Mouse (Mus musculus): Measurements from ENCODE around the gene Ccdc122.
A peak's percentile ranks its signal among the peaks of the same experiment; 100 is the strongest.
"Not testable (repeated sequence)": the region's sequence is repeated elsewhere in the genome, so short reads cannot be mapped to it uniquely, and the experiment has no call there.

Ccdc122 gene

DNA sequence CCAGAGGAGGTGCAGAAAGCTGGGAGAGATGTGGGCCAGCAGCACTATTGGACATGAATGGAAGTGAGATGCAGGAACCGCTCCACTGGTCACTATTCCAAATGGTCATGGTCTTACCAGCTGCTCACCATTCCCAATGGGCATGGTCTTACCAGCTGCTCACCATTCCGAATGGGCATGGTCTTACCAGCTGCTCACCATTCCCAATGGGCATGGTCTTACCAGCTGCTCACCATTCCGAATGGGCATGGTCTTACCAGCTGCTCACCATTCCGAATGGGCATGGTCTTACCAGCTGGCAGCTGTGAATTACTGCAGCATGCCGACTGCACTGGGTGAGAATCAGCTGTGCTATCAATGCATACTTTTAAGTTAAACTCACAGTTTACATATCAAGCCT lies 74.0 kb downstream of the Ccdc122 start:
- DNase-seq (ENCODE audit: low read depth, low spot score) = not testable (repeated sequence)

DNA sequence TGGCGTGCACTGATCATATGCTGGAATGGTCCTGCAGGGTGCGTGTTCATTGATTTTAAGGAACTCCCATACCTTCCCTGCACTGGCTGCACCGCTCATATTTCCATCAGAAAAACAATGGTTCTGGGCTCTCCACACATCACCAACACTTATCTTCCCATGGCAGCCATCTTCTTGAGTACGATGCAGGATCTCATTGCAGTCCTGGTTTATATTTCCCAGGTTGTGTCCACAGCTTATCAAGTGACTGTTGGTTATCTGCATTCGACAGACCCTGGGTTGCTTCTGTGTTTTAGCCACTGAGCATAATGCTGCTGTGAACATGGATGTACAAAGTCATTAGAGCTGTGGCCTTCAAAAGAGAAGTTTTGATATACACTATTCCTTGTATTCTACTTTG lies 94.0 kb downstream of the Ccdc122 start:
- DNase-seq (ENCODE audit: low read depth, low spot score) = no peak

DNA sequence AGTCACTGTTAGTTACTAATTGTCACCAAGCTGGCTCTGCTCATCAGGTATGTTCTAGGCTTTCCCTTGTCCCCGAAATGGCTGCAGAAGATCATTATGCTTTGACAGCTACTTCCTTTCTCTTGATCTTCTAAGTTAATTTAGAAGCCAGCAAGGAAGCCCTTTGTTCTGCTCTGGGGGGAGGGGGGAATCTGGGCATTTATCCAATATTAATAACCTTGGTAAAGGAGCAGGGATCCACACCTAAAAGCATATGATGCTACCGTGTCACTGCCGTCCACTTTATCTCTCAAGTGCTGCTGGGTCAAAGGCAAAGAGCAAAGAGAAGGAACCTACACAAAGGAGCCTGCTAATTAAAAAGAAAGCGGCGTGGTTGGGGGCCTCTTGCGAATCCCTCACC lies 100.4 kb downstream of the Ccdc122 start:
- DNase-seq (ENCODE audit: low read depth, low spot score) = no peak

DNA sequence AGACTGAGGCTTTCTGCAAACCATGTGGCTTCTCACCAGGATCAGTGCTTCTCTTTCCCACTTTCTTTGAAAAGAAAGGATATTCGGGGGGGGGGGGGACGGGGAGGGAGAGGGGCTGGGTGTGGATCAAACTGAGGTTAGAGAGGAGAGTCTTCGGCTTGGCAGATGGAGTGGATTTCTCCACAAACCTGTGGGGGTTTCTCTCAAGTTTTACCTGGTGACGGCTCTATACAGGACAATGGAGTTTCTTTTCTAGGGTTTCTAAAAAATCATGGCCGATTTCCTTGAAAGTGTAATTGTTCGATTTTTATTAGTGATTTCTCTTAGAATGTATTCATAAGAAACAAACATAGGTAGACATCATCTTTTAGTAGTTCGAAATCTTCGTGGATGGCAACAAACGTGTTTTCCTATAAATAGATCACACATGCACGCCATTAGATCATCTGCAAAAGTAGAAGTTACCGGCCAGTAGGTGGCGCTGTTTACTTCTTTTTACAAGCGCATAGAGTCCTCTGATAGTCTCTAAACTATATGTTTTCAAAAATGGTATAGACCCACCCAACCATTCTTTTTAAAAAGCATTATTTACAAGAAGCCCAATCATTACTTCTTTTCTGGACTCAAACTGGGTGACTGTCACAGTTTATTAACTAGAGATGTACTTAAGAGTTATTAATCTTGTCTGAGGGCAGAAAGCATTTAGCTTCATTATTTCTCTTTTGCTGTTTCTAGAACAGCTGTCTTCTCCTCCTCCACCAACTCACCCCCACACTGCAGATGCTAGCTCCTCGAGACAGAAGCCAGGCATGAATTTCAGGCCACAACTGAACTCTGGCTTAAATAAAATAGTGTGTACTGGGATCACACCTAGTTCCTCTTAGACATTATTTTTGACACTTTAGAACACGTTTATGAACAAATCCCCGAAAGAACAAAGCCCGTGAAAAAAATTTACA lies 105.0 kb downstream of the Ccdc122 start:
- DNase-seq (ENCODE audit: low read depth, low spot score) = peak; percentile 83

DNA sequence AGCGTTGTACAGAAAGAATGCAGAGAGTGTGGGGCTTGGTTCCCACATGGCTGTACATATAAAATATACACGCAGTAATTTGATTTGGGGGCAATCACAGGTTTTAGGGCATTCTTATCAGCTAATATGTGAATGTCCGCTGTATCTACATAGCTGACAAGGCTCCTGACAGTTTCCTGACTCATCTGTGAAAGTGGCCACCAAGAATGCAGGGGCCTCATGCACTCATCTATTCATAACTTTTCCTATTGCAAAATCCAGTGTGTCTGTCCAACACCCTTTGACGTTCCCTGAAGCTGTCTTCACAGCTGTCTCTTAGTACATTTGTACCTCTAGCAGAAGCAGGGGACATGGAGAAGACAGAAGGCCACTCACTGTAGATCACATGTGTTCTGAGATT lies 108.5 kb downstream of the Ccdc122 start:
- no peak for DNase-seq (ENCODE audit: low read depth, low spot score)

DNA sequence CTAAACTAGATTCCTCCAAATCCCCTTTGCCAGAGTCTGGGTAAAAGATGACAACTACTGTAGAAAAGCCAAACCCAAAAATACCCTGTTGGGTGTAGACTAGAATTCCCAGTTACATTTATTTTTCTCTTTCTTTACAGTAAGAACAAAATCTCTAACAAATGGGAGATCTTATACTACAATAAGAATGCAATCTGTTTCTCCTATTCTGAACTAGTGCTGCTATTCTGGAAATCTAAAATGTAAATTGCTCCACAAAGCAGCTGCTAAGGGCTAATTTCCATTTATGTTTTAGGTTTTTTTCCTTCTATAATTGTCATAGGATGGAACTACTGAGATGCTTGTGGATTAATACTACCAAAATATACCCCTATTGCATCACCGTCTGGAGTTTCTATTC lies 111.1 kb downstream of the Ccdc122 start:
- DNase-seq (ENCODE audit: low read depth, low spot score) = no peak

DNA sequence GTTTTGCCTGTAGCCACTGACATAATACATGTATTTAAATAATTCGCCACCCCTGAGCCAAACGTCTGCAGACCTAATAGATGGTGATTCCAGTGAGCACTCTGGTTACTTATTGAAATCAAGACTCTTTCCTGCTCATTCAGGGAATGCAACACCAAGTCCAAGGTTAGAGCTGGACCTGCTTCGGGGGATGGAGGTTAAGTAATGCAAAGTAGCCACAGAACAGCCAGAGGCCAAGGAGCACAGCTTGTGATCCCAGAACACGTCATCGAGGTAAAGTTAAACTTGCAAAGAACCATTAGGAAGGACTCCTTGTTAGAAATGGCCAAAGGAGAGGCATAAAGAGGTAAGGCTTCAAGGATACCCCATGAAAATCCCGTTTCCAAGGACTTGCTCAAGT lies 114.0 kb downstream of the Ccdc122 start:
- no peak for DNase-seq (ENCODE audit: low read depth, low spot score)

DNA sequence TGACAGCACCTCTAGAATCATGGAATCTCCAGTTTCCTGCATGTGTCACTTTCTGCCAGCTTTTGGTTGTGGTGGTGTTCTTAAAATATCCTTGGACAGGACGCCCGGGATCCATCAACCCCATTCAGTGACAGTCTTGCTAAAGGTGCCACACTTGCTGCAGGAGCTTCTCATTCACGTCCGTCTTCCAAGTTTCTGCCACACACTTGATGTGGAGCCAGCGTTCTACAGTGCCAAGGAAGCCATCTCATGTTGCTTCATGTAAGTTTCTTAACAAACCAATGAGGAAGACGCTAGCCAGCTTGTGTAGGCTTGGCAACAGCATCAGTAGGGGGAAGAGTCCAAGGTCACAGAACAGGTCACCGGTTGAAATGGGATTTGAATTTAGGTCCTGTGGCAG lies 114.9 kb downstream of the Ccdc122 start:
- DNase-seq (ENCODE audit: low read depth, low spot score) = no peak

DNA sequence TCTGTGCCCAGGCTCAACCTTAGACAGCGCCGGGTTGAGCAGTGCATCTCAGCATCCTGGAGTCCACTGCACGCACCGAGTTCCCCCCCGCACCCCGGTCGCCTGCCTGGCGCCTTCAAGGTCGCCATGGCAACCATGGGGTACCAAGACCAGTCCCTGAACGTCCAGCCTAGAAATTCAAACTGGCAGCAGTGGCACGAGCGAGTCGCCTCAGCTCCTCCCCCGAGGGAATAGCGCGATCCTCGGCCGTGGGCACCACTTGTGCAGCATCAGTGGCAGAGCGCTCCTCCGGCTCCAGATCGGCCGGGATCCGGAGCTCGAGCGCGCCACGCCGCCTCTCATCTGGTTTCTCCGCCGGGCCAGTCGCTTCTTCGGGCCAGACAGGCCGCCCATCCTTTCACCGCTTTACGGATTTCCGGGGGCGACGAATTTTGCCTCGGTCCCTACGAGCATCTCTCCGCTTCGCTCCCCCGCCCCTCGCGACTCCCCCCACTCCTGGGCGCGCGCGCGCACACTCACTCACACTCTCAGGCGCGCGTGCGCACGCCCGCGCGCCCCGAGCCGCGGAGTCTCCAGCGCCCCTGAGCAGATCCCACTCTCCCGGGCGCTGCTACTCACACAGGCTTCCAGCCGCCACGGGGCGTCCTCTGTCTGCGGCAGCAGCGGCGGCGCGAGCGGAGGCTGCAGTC lies 119.8 kb downstream of the Ccdc122 start, which contains the start of gene Enox1:
Gene Enox1 (plus strand): TSS at position 542 of the 689 bp plus-strand sequence.
- no peak for DNase-seq (ENCODE audit: low read depth, low spot score)

DNA sequence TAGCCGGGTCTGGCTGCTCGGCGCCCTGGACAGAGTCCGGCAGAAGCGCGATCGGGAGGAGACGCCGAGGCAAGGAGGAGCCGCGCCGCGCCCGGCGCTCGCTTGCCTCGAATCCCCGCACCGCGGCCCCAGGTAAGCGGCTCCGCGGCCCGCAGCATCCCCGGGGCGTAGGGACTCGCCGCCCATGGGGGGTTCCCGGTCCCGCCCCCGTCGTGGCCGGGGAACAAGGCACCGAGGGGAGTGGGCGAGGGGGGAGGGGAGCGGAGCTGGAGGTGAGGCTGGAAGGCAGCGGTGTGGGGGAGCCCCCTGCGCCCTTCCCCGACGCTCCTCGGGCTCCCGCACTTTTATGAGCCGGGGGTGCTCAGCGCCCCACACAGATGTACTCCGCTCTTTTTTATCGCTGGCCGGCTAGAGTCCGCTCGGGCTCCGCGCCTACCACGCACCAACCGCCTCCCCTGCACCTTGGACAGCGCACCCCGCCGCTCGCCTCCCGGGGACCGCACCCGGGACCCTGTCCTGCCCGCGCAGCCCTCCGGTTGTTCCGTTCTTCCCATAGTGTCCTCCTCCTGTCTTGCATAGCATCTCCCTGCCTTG lies 120.4 kb downstream of the Ccdc122 start:
- DNase-seq (ENCODE audit: low read depth, low spot score) = no peak

DNA sequence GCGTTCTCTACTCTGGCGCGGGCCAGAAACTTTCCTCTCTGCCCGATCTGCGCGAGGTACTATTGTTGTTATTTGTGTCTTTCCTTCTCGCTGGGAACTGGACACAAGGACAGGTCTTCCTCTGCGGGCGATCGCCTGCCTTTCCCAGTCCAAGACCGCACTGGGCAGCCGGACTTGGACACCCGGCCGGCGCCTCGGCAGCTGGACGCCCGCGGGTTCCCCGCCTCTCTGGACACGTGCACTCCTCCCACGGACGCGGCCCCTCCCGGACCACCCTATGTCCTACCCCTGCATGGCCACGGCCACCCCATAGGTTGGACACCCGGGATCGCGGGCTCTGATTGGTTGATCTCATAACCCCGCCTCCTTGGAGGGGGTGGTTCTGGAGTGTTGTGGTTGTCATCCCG lies 120.9 kb downstream of the Ccdc122 start:
- no peak for DNase-seq (ENCODE audit: low read depth, low spot score)

DNA sequence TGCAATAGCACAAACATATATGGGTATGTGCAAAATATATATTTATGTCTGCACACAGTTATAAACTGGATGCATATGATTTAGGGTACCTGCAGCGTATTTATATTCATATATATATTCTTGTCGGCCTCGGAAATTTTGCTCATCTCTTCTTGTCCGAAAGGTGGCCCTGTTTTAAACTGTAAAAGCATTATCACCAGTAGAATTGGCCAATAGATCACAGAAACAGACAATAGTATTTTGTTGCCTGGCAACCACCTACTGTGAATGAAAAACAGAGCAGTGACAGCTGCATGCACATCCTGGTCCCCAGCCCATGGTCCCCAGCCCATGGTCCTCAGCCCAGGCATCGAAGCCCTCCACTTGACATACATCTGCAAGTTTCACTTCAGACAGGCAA lies 122.8 kb downstream of the Ccdc122 start:
- DNase-seq (ENCODE audit: low read depth, low spot score) = no peak

All from A20 (cell line).